9 mouse cellular contexts compared by ENCODE assay signal in genomic region chrX:96456201-96456963, GRCm38 (mm10). TPM values are rescaled to one million over a fixed set of nuclear protein-coding genes. Genes with fewer than 3 reads are reported as not detected.
A peak's percentile ranks its signal among the peaks of the same experiment; 100 is the strongest.
DNase-seq lines count a peak whose midpoint lies in the region.
"Had no signal": no experiment of that assay in that cellular context is flagged by ENCODE, and none has a peak within 500 bp of the region (broad histone marks: within the 10 kb centered on the region; RNA-seq: fewer than 3 reads in every experiment).

Gene Hsf3 (minus strand): TSS chrX:96456294.

- peak; percentile 2 for DNase-seq in R1 (ENCODE audit: low read depth, low spot score)
- DNase-seq in embryo, embryonic 11.5 days (ENCODE audit: low read depth, low spot score): peak; percentile 16
- DNase-seq in heart, postnatal 10 days: peak; percentile 22 to 37
- DNase-seq in kidney, postnatal 14 days: peak; percentile 57
- peak; percentile 61 for DNase-seq in mesoderm, embryonic 11.5 days (ENCODE audit: low read depth, low spot score)
- DNase-seq in spleen, postnatal 14 days (ENCODE audit: low spot score in 2 of 2): no peak
- DNase-seq in cerebellum, postnatal 25 days: no peak
- DNase-seq in right cerebral cortex, adult 2 months (ENCODE audit: low spot score in 2 of 2): no peak

- intact Hi-C loops in heart, postnatal 10 days (cut with DNase I): no loop called here

RNA-seq across cellular contexts. Expression of gene Hsf3, which starts in this region (rescaled TPM):
- total RNA-seq in heart, postnatal 10 days (2021): not detected
- total RNA-seq: layer of hippocampus, postnatal 10 days had no signal

Comparison
In these comparisons a context has a peak if more than half of its experiments do, and no peak if none do; other contexts are left out.
1. Peak in DNase-seq in heart, postnatal 10 days; RNA of the gene not detected or under 1 TPM.
2. DNase-seq: peak in R1 (single experiment), embryo, embryonic 11.5 days (single experiment), kidney, postnatal 14 days (single experiment) and mesoderm, embryonic 11.5 days (single experiment); none in spleen, postnatal 14 days (0 of 2), cerebellum, postnatal 25 days (0 of 2) and right cerebral cortex, adult 2 months (0 of 2).